Mouse (Mus musculus) liver, embryonic 14.5 days (tissue): ENCODE measurements around the gene Npr1. TPM values are rescaled to one million over a fixed set of nuclear protein-coding genes. Genes with fewer than 3 reads are reported as not detected.
A peak's percentile ranks its signal among the peaks of the same experiment; 100 is the strongest.

Source experiments
- ATAC-seq: fragments of 200-750 bp; cut with Nextera tagmentation; 2 replicates; pipeline ENCODE4 v1.8.0; 2017; ENCODE audit warnings: moderate number of reproducible peaks, mild to moderate bottlenecking, moderate library complexity; ENCODE audit not compliant: insufficient read depth
- DNase-seq, 3 experiments: peaks; one replicate each; pipeline ENCODE4 v3.0.0-alpha.2; 2012 to 2013; ENCODE audit warnings: low read depth in 3 of 3, low spot score in 3 of 3
- H3K27ac ChIP-seq: fragments of 300-500 bp; sonication (generic); 2 replicates; pipeline ENCODE4 v1.5.1; 2014; ENCODE audit warnings: moderate library complexity, mild to moderate bottlenecking, control low read depth, inconsistent platforms
- H3K27me3 ChIP-seq: fragments of 300-500 bp; sonication (generic); 2 replicates; pipeline ENCODE4 v1.6.1; 2014; ENCODE audit warnings: mild to moderate bottlenecking, low read length, moderate library complexity; ENCODE audit not compliant: control insufficient read depth, insufficient read depth
- H3K36me3 ChIP-seq: fragments of 300-500 bp; sonication (generic); replicated peaks from 2 replicates; pipeline ENCODE4 v1.6.1; 2014; ENCODE audit warnings: low read depth; ENCODE audit not compliant: control insufficient read depth, insufficient read depth
- H3K4me1 ChIP-seq, 2 experiments: fragments of 200-500 bp in 1 of 2; fragments of 300-500 bp in 1 of 2; sonication (generic) in 1 of 2; replicated peaks; 2 replicates each; pipeline ENCODE4 v1.6.1; 2012 to 2014; ENCODE audit warnings: antibody characterized with exemption in 1 of 2, inconsistent platforms in 1 of 2, low read length in 1 of 2; ENCODE audit not compliant: control insufficient read depth in 2 of 2, insufficient read depth in 2 of 2
- H3K4me2 ChIP-seq: fragments of 300-500 bp; sonication (generic); 2 replicates; pipeline ENCODE4 v1.6.1; 2014; ENCODE audit warnings: low read depth, mild to moderate bottlenecking, control low read depth, moderate library complexity
- H3K4me3 ChIP-seq, 2 experiments: fragments of 200-500 bp in 1 of 2; fragments of 300-500 bp in 1 of 2; sonication (generic) in 1 of 2; 2 replicates each; pipeline ENCODE4 v1.5.1; 2012 to 2014; ENCODE audit warnings: low read depth in 2 of 2, low read length in 2 of 2, mild to moderate bottlenecking in 2 of 2, control low read depth in 1 of 2, inconsistent platforms in 1 of 2, moderate library complexity in 1 of 2; ENCODE audit not compliant: insufficient read depth in 1 of 2
- H3K9ac ChIP-seq: fragments of 300-500 bp; sonication (generic); replicated peaks from 2 replicates; pipeline ENCODE4 v1.6.1; 2014; ENCODE audit warnings: mild to moderate bottlenecking, control low read depth, moderate library complexity
- H3K9me3 ChIP-seq: fragments of 300-500 bp; sonication (generic); 2 replicates; pipeline ENCODE4 v1.6.1; 2016; ENCODE audit warnings: low read length, mixed read lengths; ENCODE audit not compliant: control insufficient read depth
- CTCF ChIP-seq: IDR thresholded peaks from 2 replicates; pipeline ENCODE4 v1.5.1; 2016; ENCODE audit warnings: antibody characterized with exemption, low read depth, control low read depth
- EP300 ChIP-seq: IDR thresholded peaks from 2 replicates; pipeline ENCODE4 v1.6.1; 2016; ENCODE audit warnings: antibody characterized with exemption, low read depth
- WGBS: fragments of 180-500 bp; shearing (Covaris S2); extraction: QIAGEN DNeasy Blood & Tissue Kit; methylation state at CpG from one replicate; pipeline ENCODE4 v1.1.7; 2014; ENCODE audit not compliant: insufficient replicate concordance; 5-methylcytosine and 5-hydroxymethylcytosine counted together
- polyA plus RNA-seq, 2 experiments: library from polyadenylated mRNA; depleted of rRNA in 1 of 2; stranded (reverse) in 1 of 2; unstranded in 1 of 2; fragments of >200 nt; fragmentation: Nextera tagmentation in 1 of 2; extraction: Ambion mirVana in 1 of 2; gene quantifications; 2 replicates each; pipeline versions ENCODE4 v1.2.1 to v1.2.3; 2012 to 2014

The Npr1 gene
- polyA plus RNA-seq, 2 experiments: 2.8 to 7.2 TPM

- peak overlapping the region; percentile 97 for H3K4me2 ChIP-seq
- no peaks in the 10 kb centered on the region; the same call in 1 of the 2 replicates for H3K27me3 ChIP-seq
- H3K27ac ChIP-seq: peak overlapping the region; percentile 84
- whole genome bisulfite sequencing: under 1% methylated on average over 20 of the region's 20 CpGs
- ATAC-seq (no peak), DNase-seq (no peak)
- TF ChIP-seq CTCF (no peak), EP300 (no peak)
- peaks cover 44% of the 10 kb centered on the region for H3K36me3 ChIP-seq
- H3K4me1 ChIP-seq: peaks cover 7 to 11% of the 10 kb centered on the region in 2 experiments
- H3K9me3 ChIP-seq: no peaks in the 10 kb centered on the region
- peak overlapping the region; percentile 93 to 97 for H3K4me3 ChIP-seq
- H3K9ac ChIP-seq: peak overlapping the region; percentile 99
Observed at GRCm38 (mm10) chr3:90508287-90508949, 42.8 kb upstream of the Npr1 start.

GRCm38 (mm10) chr3:90506362-90506761 lies 40.7 kb upstream of the Npr1 start:
- Histone ChIP-seq H3K9ac (no peak overlapping the region), H3K9me3 (no peaks in the 10 kb centered on the region), H3K27me3 (no peaks in the 10 kb centered on the region), H3K4me3 (no peak overlapping the region), H3K4me2 (no peak overlapping the region), H3K4me1 (peaks cover 7 to 11% of the 10 kb centered on the region in 2 experiments), H3K27ac (no peak overlapping the region), H3K36me3 (peaks cover 65% of the 10 kb centered on the region)
- DNase-seq: no peak
- ATAC-seq: no peak
- 84% methylated on average over 3 of the region's 3 CpGs for WGBS
- no peak for TF ChIP-seq EP300
- no peak for TF ChIP-seq CTCF

- DNase-seq (no peak), ATAC-seq (no peak)
- Histone ChIP-seq H3K27me3 (no peaks in the 10 kb centered on the region), H3K4me1 (peaks cover 7 to 11% of the 10 kb centered on the region in 2 experiments), H3K4me3 (no peak overlapping the region), H3K4me2 (no peak overlapping the region), H3K27ac (no peak overlapping the region), H3K9ac (no peak overlapping the region), H3K36me3 (peaks cover 72% of the 10 kb centered on the region), H3K9me3 (no peaks in the 10 kb centered on the region)
- no peak for TF ChIP-seq EP300
- no peak for TF ChIP-seq CTCF
- 87% methylated on average over 5 of the region's 5 CpGs for WGBS
Observed at GRCm38 (mm10) chr3:90505216-90505615, 39.5 kb upstream of the Npr1 start.

GRCm38 (mm10) chr3:90503444-90503843 lies 37.8 kb upstream of the Npr1 start:
- Histone ChIP-seq H3K9me3 (no peaks in the 10 kb centered on the region), H3K4me1 (peaks cover 7 to 11% of the 10 kb centered on the region in 2 experiments), H3K36me3 (peaks cover 90% of the 10 kb centered on the region), H3K4me3 (no peak overlapping the region), H3K9ac (no peak overlapping the region), H3K27ac (no peak overlapping the region), H3K4me2 (no peak overlapping the region), H3K27me3 (no peaks in the 10 kb centered on the region)
- no peak for ATAC-seq
- DNase-seq: no peak
- WGBS: 84% methylated on average over 4 of the region's 4 CpGs
- TF ChIP-seq EP300 (no peak), CTCF (no peak)

- ATAC-seq: no peak
- Histone ChIP-seq H3K9ac (no peak overlapping the region), H3K36me3 (peaks cover 69% of the 10 kb centered on the region), H3K4me2 (no peak overlapping the region), H3K9me3 (no peaks in the 10 kb centered on the region), H3K4me3 (no peak overlapping the region), H3K27ac (no peak overlapping the region), H3K4me1 (no peaks in the 10 kb centered on the region), H3K27me3 (no peaks in the 10 kb centered on the region)
- TF ChIP-seq CTCF (no peak), EP300 (no peak)
- DNase-seq: no peak
Observed at GRCm38 (mm10) chr3:90497597-90497996, 31.9 kb upstream of the Npr1 start.
